Mouse (Mus musculus) thymus, postnatal 36 days (tissue): Measurements from ENCODE around the gene Tktl2.

ENCODE experiments used
- DNase-seq, 2 experiments: peaks; one replicate each; pipeline ENCODE4 v3.0.0; 2022; ENCODE audit warnings: mixed read lengths in 2 of 2

Gene Tktl2

GRCm38 (mm10) chr8:66511537-66511936 is at the start of gene Tktl2:
Gene Tktl2, plus strand, starts transcription at chr8:66511756.
- no peak for DNase-seq

GRCm38 (mm10) chr8:66469821-66470220 is 41.7 kb upstream of the Tktl2 start:
- no peak for DNase-seq

GRCm38 (mm10) chr8:66476880-66477279 is 34.7 kb upstream of the Tktl2 start:
- DNase-seq, result no peak

GRCm38 (mm10) chr8:66486084-66486763 is 25.3 kb upstream of the Tktl2 start, which contains the start of gene Tma16:
Gene Tma16, minus strand, starts transcription at chr8:66486530.
- peak; percentile 69 to 73 for DNase-seq

DNA sequence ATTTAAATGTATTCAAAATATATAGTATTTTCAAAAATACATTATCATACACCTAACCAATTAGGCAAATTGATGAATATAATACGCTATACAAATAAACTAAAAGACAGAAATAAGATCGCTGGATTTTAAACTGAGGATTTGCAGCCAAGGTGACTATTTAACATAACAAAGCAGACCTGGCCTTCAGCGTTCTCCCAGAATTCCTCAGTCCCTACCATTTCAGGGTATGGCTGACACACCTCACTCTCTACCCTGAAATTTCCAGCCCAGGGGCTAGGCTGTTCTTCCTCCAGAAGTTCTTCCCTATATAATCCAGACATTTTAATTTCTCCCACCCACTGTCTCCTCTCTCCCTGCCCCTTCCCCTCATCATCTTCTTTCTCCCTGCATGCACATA is 23.0 kb upstream of the Tktl2 start:
- DNase-seq, result no peak

DNA sequence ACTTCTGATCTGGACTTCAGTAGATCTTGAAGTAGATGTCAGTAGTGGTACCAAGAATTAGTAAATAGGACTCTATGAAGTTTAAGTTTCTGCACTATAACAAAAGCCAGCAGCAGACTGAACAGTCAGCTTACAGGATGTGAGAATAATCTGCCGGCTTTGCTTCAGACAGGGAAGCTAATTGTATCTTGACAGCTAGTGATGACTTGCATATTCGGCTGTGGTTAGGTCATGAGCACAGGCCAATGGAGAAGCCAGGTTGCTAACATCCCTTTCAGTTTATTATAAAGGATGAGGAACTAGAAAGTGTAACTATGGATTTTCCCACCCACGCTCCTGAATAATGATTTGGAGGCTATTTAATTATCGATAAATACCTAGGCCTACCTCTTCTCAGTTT is 20.9 kb upstream of the Tktl2 start:
- no peak for DNase-seq

DNA sequence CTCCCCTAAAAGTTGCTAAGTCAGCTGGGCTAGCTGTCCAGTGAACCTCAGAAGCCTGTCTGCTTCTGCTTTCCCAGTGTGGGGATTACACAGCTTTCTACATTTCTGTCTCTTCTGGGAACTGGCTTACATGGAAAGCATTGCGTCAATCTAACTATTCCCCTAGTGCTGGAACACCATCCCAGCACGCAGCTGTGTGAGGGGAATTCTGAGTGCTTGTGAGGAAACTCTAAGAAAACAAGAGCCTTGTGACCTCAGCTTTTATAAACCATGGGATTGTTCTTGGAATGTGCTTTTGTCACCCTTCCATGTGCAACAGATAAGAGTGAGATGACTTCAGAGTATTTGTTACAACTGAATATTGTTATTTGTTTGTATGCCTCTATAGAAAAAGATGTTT is 17.1 kb upstream of the Tktl2 start:
- no peak for DNase-seq

DNA sequence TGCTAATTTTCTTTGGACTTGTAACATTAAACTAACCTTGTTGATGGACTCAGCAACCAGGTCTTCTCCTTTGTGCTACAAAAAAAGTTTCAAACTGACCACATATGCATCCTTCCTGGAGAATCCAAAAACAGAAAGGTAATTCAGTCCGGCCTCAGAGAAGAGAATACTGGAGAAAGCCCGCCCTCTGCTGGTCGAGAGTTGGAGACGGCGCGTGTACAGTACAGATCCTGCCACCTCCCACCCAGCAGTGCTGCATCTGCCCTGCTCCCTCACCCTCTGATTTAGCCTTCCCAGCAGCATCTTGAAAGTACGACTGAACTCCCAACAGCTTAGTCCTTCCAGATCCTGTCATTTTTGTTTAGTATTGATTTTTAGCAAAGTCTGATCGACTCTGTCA is 15.8 kb upstream of the Tktl2 start:
- peak; percentile 44 to 64 for DNase-seq

DNA sequence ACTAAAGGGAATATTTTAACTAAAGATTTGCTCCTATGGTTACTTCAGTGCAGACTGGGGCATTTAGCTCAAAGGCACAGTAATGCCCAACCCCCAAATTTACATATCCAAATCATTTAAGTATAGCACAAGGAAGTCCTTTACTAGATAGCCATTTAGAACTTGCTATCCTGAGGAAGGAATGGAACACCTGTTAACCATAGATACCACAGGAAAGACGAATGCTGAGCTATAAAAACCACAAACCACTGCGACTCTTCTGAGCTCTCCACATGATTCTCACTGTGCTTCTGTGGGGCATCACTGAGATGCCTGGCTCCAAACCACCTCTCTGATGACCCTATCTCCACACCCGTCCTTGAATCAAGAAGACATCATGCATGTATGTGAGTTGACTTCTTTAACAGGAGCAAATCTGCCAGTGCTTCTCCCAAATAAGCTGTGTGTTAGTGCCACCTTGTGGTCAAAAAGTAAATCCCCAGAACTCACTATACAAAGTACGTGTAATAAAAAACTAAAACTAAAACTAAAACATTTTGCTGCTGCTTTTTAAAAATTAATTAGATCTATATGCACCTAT is 14.5 kb upstream of the Tktl2 start:
- no peak for DNase-seq

DNA sequence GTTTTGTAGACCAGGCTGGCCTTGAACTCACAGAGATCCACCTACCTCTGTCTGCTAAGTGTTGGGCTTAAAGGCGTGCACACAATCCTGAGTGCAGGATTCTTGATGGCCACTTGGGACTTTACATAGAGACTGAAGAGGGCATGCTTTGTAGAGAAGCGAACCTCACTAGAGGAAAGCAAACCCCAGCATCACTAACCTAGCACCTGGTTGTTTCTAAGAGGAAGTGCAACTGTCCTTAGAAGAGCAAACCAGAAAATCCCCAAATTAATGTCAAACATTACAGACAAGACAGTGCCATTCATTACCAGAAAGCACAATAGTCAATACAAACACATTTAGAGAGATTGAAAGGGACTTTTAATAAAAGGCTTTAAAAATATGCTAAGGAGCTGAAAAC is 8.2 kb upstream of the Tktl2 start:
- no peak for DNase-seq

GRCm38 (mm10) chr8:66519149-66519548 is 7.6 kb downstream of the Tktl2 start:
- DNase-seq, result no peak

DNA sequence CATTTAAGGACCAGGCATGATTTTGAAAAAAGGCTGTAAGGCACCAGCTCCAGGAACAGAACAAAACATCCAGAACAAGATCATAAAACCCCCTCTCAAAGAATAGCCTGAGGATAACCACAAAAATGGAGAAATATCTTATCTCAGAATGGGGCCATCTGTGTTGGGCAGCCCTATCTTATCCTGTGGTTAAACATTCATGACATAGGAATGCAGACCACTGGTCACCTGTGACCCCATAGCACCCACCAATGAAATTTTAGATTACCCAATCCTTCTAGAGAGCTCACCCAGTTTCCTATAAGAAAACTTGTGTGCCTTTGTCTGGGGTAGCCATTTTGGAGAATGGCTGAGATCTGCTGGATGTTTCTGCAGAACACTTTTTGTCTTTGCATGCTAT is 9.0 kb downstream of the Tktl2 start:
- DNase-seq, result no peak

DNA sequence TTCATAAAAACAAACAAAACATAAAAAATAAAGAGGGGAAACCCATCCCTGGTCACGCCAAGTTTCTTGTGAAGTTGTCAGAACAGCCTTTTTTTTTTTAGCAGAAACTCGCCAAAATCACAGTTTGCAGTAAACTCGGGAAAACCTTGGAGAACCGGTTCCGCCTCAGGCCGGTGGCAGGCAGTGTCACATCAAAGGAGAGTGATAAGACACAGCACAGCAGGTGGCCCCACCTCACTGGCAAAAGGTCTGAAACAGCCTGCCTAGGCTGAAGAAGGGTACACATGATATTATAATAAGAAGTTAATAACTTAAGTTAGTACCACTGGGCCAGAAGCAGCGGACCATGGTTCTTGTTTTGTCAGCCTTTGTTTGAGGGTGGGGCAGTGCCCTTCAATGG is 38.5 kb downstream of the Tktl2 start:
- DNase-seq, result no peak
